ENCODE assay signal across 17 mouse cellular contexts in the genomic region with DNA sequence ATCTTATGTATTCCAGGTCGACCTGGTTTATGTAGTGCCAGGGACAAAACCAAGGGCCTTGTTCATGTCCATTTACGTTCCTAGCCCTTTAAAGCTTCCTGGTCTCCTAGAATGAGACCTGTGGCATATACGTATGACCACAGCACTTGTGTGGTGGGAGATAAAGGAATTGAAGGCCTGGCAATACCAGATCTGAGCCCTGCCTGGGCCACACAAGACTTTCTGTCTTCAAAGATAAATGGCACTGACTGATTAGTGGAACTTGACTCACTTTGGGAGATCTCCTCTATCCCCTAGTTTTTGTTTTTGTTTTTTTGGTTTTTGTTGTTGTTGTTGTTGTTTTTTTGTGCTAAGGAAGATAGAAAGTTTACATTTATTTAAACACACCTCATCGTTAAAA.
DNase-seq lines count a peak whose midpoint lies in the region; ATAC-seq and TF ChIP-seq lines count a peak whose summit lies in the region.
"Had no signal": no experiment of that assay in that cellular context is flagged by ENCODE, and none has a peak within 500 bp of the region (broad histone marks: within the 10 kb centered on the region; RNA-seq: fewer than 3 reads in every experiment).

No protein-coding gene starts in this region.

- no peak overlapping the region for H3K4me3 ChIP-seq in intestine, embryonic 16.5 days (ENCODE audit: low read length)
- H3K4me3 ChIP-seq in intestine, postnatal 0 days (ENCODE audit: low read depth, low read length), result no peak overlapping the region
- H3K4me3 ChIP-seq in liver, embryonic 13.5 days (replicated peaks), result no peak overlapping the region
- H3K4me3 ChIP-seq: forebrain, embryonic 13.5 days; left cerebral cortex, adult 2 months; megakaryocyte, embryonic 14.5 days; neural tube, embryonic 12.5 days had no signal

- TF ChIP-seq CTCF in intestine, postnatal 0 days (IDR thresholded peaks at IDR 0.05; ENCODE audit: low read depth), result no peak

- no peak overlapping the region for H3K4me2 ChIP-seq in intestine, embryonic 16.5 days (ENCODE audit: low read depth, low read length)
- H3K4me2 ChIP-seq in intestine, postnatal 0 days (replicated peaks; ENCODE audit: low read depth), result no peak overlapping the region
- peak overlapping the region; percentile 40 for H3K4me2 ChIP-seq in liver, embryonic 13.5 days
- H3K4me2 ChIP-seq: forebrain, embryonic 13.5 days; neural tube, embryonic 12.5 days had no signal

- DNase-seq in c-Kit-positive CD71-positive TER-119-negative erythroid progenitor cells, embryonic 14.5 days (ENCODE audit: low read depth), result peak; percentile 72
- DNase-seq in liver, embryonic 13.5 days, result peak; percentile 79
- peak; percentile 3 for DNase-seq in yolk sac, embryonic 10.5 days (ENCODE audit: low spot score)
- no peak for DNase-seq in right cerebral cortex, postnatal 10 days (ENCODE audit: low spot score in 2 of 2)
- no peak for DNase-seq in gastrocnemius, adult 18-20 months (ENCODE audit: low spot score)
- DNase-seq: adrenal gland, postnatal 10 days; cerebellum, postnatal 36 days; heart, adult 18-20 months; right cerebral cortex, postnatal 4 days; thymus, postnatal 25 days had no signal

- H3K36me3 ChIP-seq in intestine, embryonic 16.5 days (ENCODE audit: control insufficient read depth, insufficient read depth, low read length), result no peaks in the 10 kb centered on the region
- H3K36me3 ChIP-seq in intestine, postnatal 0 days (ENCODE audit: control insufficient read depth, insufficient read depth), result peaks cover 6% of the 10 kb centered on the region; the same call in 1 of the 2 replicates
- 0 out of 2 replicates have a peak, but pooled peaks cover 3% of the 10 kb centered on the region for H3K36me3 ChIP-seq in liver, embryonic 13.5 days
- H3K36me3 ChIP-seq: neural tube, embryonic 12.5 days had no signal

- no peaks in the 10 kb centered on the region for H3K4me1 ChIP-seq in intestine, embryonic 16.5 days (ENCODE audit: control insufficient read depth, insufficient read depth, low read length)
- H3K4me1 ChIP-seq in intestine, postnatal 0 days (replicated peaks; ENCODE audit: control insufficient read depth, insufficient read depth, low read length), result no peaks in the 10 kb centered on the region
- H3K4me1 ChIP-seq in liver, embryonic 13.5 days (replicated peaks), result peaks cover 50% of the 10 kb centered on the region
- H3K4me1 ChIP-seq: forebrain, embryonic 13.5 days; neural tube, embryonic 12.5 days had no signal

- peak; percentile 59 for ATAC-seq in intestine, embryonic 16.5 days
- ATAC-seq in intestine, postnatal 0 days, result no peak
- peak; percentile 100 for ATAC-seq in liver, embryonic 13.5 days (ENCODE audit: low read depth)
- ATAC-seq: forebrain, embryonic 13.5 days; hindbrain, embryonic 16.5 days had no signal

- H3K9ac ChIP-seq in intestine, embryonic 16.5 days (ENCODE audit: low read depth, low read length), result no peak overlapping the region
- H3K9ac ChIP-seq in intestine, postnatal 0 days (ENCODE audit: low read depth, low read length), result no peak overlapping the region
- H3K9ac ChIP-seq in liver, embryonic 13.5 days, result no peak overlapping the region
- H3K9ac ChIP-seq: forebrain, embryonic 13.5 days; neural tube, embryonic 12.5 days had no signal

- no peaks in the 10 kb centered on the region for H3K9me3 ChIP-seq in intestine, embryonic 16.5 days (ENCODE audit: control insufficient read depth, low read length)
- no peaks in the 10 kb centered on the region for H3K9me3 ChIP-seq in intestine, postnatal 0 days (ENCODE audit: control insufficient read depth)
- no peaks in the 10 kb centered on the region for H3K9me3 ChIP-seq in liver, embryonic 13.5 days (replicated peaks)
- H3K9me3 ChIP-seq: forebrain, embryonic 13.5 days; megakaryocyte, embryonic 14.5 days; neural tube, embryonic 12.5 days had no signal

- no peak overlapping the region for H3K27ac ChIP-seq in intestine, embryonic 16.5 days (ENCODE audit: low read length)
- H3K27ac ChIP-seq in intestine, postnatal 0 days (ENCODE audit: low read depth, low read length), result no peak overlapping the region
- H3K27ac ChIP-seq in liver, embryonic 13.5 days, result peak overlapping the region; percentile 71; the same call in 1 of the 2 replicates
- H3K27ac ChIP-seq: forebrain, embryonic 13.5 days; left cerebral cortex, adult 2 months; neural tube, embryonic 12.5 days had no signal

- H3K27me3 ChIP-seq in intestine, embryonic 16.5 days (replicated peaks; ENCODE audit: control insufficient read depth, insufficient read depth, low read length), result no peaks in the 10 kb centered on the region
- no peaks in the 10 kb centered on the region for H3K27me3 ChIP-seq in intestine, postnatal 0 days (replicated peaks; ENCODE audit: control insufficient read depth, insufficient read depth, low read length)
- no peaks in the 10 kb centered on the region for H3K27me3 ChIP-seq in liver, embryonic 13.5 days
- H3K27me3 ChIP-seq: forebrain, embryonic 13.5 days; megakaryocyte, embryonic 14.5 days; neural tube, embryonic 12.5 days had no signal

- WGBS in intestine, embryonic 16.5 days, result 87% methylated on average over 4 of the region's 4 CpGs
- 93% methylated on average over 4 of the region's 4 CpGs for WGBS in intestine, postnatal 0 days
- WGBS in liver, embryonic 13.5 days (ENCODE audit: insufficient replicate concordance), result 26% methylated on average over 4 of the region's 4 CpGs

Comparison
In these comparisons a context has a peak if more than half of its experiments do, and no peak if none do; other contexts are left out.
1. DNase-seq: peak in c-Kit-positive CD71-positive TER-119-negative erythroid progenitor cells, embryonic 14.5 days (single experiment), liver, embryonic 13.5 days (single experiment) and yolk sac, embryonic 10.5 days (single experiment); none in right cerebral cortex, postnatal 10 days (0 of 2) and gastrocnemius, adult 18-20 months (single experiment).